Mouse (Mus musculus) ES-E14 (cell line): Measurements from ENCODE around the gene Clip2.

Experiments used
- HCFC1 ChIP-seq: IDR thresholded peaks from 2 replicates; pipeline ENCODE4 v1.6.1; 2012; ENCODE audit warnings: low read length, inconsistent platforms, borderline replicate concordance; ENCODE audit not compliant: insufficient read depth
- MAFK ChIP-seq: IDR thresholded peaks from 2 replicates; pipeline ENCODE4 v1.6.1; 2014; ENCODE audit warnings: mild to moderate bottlenecking, low read depth, low read length, inconsistent platforms; ENCODE audit not compliant: insufficient read depth
- ZNF384 ChIP-seq: IDR thresholded peaks from 2 replicates; pipeline ENCODE4 v1.6.1; 2012; ENCODE audit warnings: low read depth, low read length, inconsistent platforms

GRCm38 (mm10) chr5:134468158-134468765 lies 84.0 kb downstream of the Clip2 start:
- TF ChIP-seq ZNF384 = no peak
- TF ChIP-seq MAFK = no peak
- no peak for TF ChIP-seq HCFC1
